Mouse (Mus musculus) kidney, adult 2 months (tissue): Measurements from ENCODE around the gene Pck2.

Experiments
- CTCF ChIP-seq: fragments of 200-500 bp; conservative IDR thresholded peaks from 2 replicates; pipeline ENCODE4 v1.5.1; 2011; ENCODE audit warnings: low read depth, mild to moderate bottlenecking, control low read depth, low read length, moderate library complexity, mixed read lengths; ENCODE audit not compliant: insufficient read depth, insufficient read length
- POLR2A ChIP-seq: fragments of 200-500 bp; IDR thresholded peaks from one replicate; pipeline ENCODE4 v1.6.1; 2011; ENCODE audit warnings: low read depth, low read length, control low read depth

DNA sequence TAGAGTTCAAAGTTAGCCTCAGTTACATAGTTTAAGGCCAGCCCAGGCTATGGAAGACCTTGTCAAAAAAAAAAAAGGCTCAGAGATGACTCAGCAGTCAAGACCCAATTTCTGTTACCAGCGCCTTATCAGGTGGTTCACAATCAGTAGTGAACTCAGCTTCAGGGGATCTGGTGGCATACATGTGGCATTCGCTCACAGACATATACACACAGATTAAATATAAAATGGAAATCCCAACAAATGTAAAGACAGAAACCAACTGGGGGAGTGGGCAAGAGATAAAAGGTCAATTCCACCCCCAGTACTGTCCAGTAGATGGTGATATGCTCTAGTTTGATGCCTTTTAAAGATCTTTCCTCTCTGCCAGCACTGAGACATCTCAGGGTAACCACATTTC lies 46.1 kb downstream of the Pck2 start:
- no peak for TF ChIP-seq CTCF
- no peak for TF ChIP-seq POLR2A
